Mouse (Mus musculus): ENCODE results near the gene Aebp2. TPM values are rescaled to one million over a fixed set of nuclear protein-coding genes. Genes with fewer than 3 reads are reported as not detected.
"Not testable (repeated sequence)": the region's sequence is repeated elsewhere in the genome, so short reads cannot be mapped to it uniquely, and the experiment has no call there.

Gene Aebp2
- polyA plus RNA-seq, 1 experiment from 2014 or later, result 19.6 TPM

DNA sequence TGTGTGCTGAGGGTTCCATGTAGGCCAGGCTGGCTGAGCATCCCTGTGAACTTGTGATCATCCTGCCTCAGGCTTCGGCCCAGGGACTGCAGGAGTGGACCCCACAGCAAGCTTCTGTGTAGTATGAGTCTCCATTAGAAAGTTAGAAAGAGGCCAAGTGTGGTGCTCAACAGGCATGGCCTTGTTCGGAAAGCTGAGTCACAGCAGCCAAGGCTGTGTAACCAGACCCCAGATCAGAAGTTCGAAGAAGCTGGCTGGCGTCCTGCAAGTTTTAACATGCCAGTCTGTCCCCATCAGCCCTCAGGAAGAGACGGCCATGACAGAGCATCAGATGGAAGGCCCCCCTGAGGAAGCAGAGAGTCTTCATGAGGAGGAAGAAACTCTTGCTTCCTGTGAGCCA lies 31.1 kb upstream of the Aebp2 start:
- Histone ChIP-seq H3K27ac (ENCODE audit: low read length) (no peak overlapping the region), H3K36me3 (ENCODE audit: control insufficient read depth, insufficient read depth, low read length) (peaks cover 60% of the 10 kb centered on the region), H3K9ac (replicated peaks; ENCODE audit: low read depth, low read length) (no peak overlapping the region), H3K4me1 (ENCODE audit: control insufficient read depth, insufficient read depth, low read length) (no peaks in the 10 kb centered on the region), H3K4me3 (ENCODE audit: low read depth, low read length) (no peak overlapping the region), H3K4me2 (replicated peaks; ENCODE audit: low read depth, low read length) (no peak overlapping the region), H3K27me3 (ENCODE audit: control insufficient read depth, insufficient read depth, low read length) (no peaks in the 10 kb centered on the region), H3K9me3 (ENCODE audit: control insufficient read depth, low read depth, low read length) (no peaks in the 10 kb centered on the region)
- ATAC-seq (ENCODE audit: insufficient number of reproducible peaks, insufficient read depth, low FRiP score, low read depth), result no peak
- 91% methylated on average over 5 of the region's 5 CpGs for WGBS

DNA sequence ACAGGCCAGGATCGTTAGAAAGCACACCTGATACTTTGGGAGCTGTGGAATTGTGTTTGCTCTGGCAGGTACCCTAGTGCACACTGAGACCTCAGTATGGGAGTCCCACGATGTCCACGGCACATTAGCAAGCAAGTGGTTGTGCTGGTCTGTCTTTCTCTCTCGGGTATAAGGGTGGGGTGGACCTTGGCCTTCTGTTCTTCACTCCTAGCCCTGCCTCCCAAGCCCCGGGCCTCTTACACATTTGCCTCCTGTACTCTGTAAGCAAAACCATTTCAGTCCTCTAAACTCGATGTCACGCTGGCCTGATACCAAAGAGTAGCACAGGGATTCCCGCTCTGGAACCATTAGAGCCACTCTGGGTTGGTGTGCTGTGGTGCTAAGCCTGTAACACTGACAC lies 29.8 kb upstream of the Aebp2 start:
- WGBS, result 85% methylated on average over 8 of the region's 8 CpGs
- no peak for ATAC-seq (ENCODE audit: insufficient number of reproducible peaks, insufficient read depth, low FRiP score, low read depth)
- Histone ChIP-seq H3K4me2 (replicated peaks; ENCODE audit: low read depth, low read length) (no peak overlapping the region), H3K36me3 (ENCODE audit: control insufficient read depth, insufficient read depth, low read length) (peaks cover 59% of the 10 kb centered on the region), H3K4me1 (ENCODE audit: control insufficient read depth, insufficient read depth, low read length) (no peaks in the 10 kb centered on the region), H3K9me3 (ENCODE audit: control insufficient read depth, low read depth, low read length) (no peaks in the 10 kb centered on the region), H3K4me3 (ENCODE audit: low read depth, low read length) (no peak overlapping the region), H3K9ac (replicated peaks; ENCODE audit: low read depth, low read length) (no peak overlapping the region), H3K27me3 (ENCODE audit: control insufficient read depth, insufficient read depth, low read length) (no peaks in the 10 kb centered on the region), H3K27ac (ENCODE audit: low read length) (no peak overlapping the region)

GRCm38 (mm10) chr6:140593420-140594170 lies 28.9 kb upstream of the Aebp2 start:
- ATAC-seq (ENCODE audit: insufficient number of reproducible peaks, insufficient read depth, low FRiP score, low read depth), result no peak
- Histone ChIP-seq H3K4me3 (ENCODE audit: low read depth, low read length) (no peak overlapping the region), H3K36me3 (ENCODE audit: control insufficient read depth, insufficient read depth, low read length) (peaks cover 53% of the 10 kb centered on the region), H3K27me3 (ENCODE audit: control insufficient read depth, insufficient read depth, low read length) (no peaks in the 10 kb centered on the region), H3K27ac (ENCODE audit: low read length) (no peak overlapping the region), H3K9me3 (ENCODE audit: control insufficient read depth, low read depth, low read length) (no peaks in the 10 kb centered on the region), H3K9ac (replicated peaks; ENCODE audit: low read depth, low read length) (no peak overlapping the region), H3K4me1 (ENCODE audit: control insufficient read depth, insufficient read depth, low read length) (no peaks in the 10 kb centered on the region), H3K4me2 (replicated peaks; ENCODE audit: low read depth, low read length) (no peak overlapping the region)
- 77% methylated on average over 17 of the region's 17 CpGs for WGBS

DNA sequence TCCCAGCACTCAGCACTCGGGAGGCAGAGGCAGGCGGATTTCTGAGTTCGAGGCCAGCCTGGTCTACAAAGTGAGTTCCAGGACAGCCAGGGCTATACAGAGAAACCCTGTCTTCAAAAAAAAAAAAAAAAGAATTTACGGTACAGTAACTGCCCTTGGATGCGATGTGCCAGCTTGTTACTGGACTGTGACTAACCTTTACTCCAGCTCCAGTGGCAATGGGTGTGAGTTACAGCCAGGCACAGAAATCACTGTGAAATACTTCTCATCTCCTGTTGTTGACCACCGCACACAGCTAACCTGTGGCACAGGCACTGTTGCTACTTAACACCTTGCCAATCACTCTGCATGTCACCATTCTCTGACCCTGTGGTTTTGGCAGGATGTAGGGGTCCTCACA lies 26.9 kb upstream of the Aebp2 start:
- WGBS, result 91% methylated on average over 6 of the region's 6 CpGs
- H3K4me3 ChIP-seq (ENCODE audit: low read depth, low read length); H3K4me1 ChIP-seq (ENCODE audit: control insufficient read depth, insufficient read depth, low read length); H3K27ac ChIP-seq (ENCODE audit: low read length); H3K9ac ChIP-seq (replicated peaks; ENCODE audit: low read depth, low read length); ATAC-seq (ENCODE audit: insufficient number of reproducible peaks, insufficient read depth, low FRiP score, low read depth); H3K9me3 ChIP-seq (ENCODE audit: control insufficient read depth, low read depth, low read length); H3K27me3 ChIP-seq (ENCODE audit: control insufficient read depth, insufficient read depth, low read length); H3K4me2 ChIP-seq (replicated peaks; ENCODE audit: low read depth, low read length): not testable (repeated sequence)
- peaks cover 47% of the 10 kb centered on the region for H3K36me3 ChIP-seq (ENCODE audit: control insufficient read depth, insufficient read depth, low read length)

DNA sequence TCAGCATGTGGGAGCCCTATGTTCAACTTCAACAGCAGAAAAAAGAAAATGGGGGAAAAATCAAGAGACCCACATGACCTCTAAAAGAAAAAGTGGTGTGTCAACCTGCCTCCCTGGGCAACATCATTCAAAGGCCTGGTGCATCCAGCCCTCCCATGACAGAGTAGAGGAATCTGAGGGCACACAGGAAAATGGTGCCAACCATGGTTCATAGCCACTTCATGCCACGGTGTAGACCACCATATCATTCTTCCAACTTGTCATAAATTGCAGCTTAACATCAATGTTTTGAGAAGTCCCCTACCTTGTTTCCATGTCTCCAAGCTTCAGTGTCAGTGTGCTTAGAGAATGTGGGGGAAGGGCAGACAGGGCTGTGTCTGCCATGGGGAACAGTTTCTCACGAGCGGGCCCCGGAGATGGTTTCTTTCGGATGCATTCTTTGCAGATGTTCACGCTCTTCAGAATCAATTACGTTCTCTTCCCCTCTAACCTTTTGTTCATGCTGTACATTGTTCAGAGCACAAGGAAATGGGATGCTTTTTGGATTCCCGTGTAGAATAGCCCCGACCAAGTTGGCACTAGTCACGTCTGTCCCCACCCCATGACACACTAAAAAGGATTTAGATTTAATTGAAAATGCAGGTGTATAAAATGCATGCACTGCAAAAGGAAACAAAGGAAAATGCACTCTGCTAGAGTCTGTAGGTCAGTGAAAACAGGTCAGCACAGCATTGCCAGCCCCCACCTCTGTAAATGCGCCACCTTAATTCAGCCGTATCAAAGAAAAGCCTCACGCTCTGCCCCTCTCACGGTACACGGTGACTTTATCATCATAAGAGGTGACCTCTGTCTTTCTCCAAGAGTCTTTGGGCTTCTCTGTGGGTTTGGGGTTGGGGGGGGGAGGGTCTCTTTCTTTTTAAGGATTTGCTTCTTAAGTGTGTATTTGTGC lies 24.8 kb upstream of the Aebp2 start:
- WGBS, result 90% methylated on average over 15 of the region's 15 CpGs
- H3K9me3 ChIP-seq (ENCODE audit: control insufficient read depth, low read depth, low read length), result no peaks in the 10 kb centered on the region
- H3K4me2 ChIP-seq (replicated peaks; ENCODE audit: low read depth, low read length), result no peak overlapping the region
- H3K36me3 ChIP-seq (ENCODE audit: control insufficient read depth, insufficient read depth, low read length), result peaks cover 38% of the 10 kb centered on the region
- no peaks in the 10 kb centered on the region for H3K4me1 ChIP-seq (ENCODE audit: control insufficient read depth, insufficient read depth, low read length)
- ATAC-seq (ENCODE audit: insufficient number of reproducible peaks, insufficient read depth, low FRiP score, low read depth), result no peak
- no peak overlapping the region for H3K27ac ChIP-seq (ENCODE audit: low read length)
- H3K9ac ChIP-seq (replicated peaks; ENCODE audit: low read depth, low read length), result no peak overlapping the region
- H3K4me3 ChIP-seq (ENCODE audit: low read depth, low read length), result no peak overlapping the region
- no peaks in the 10 kb centered on the region for H3K27me3 ChIP-seq (ENCODE audit: control insufficient read depth, insufficient read depth, low read length)

DNA sequence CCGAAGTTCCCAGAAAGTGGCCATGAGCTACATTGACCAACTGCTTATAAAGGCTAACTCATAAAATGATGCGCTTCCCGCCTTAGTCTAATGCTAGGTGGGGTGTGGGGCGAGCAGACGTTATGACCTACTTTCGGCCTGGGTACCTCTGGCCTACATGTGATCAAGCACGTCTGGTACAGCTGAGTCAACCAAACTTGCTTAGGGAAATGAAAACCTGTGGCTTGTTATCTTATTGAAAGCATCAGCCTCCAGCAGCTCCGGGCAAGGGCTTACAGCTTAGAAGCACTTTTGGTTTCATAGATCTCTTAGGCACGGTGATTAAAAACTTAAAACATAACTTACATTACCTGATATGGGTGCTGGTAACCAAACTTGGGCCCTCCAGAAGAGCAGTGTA lies 23.9 kb upstream of the Aebp2 start:
- no peak overlapping the region for H3K4me2 ChIP-seq (replicated peaks; ENCODE audit: low read depth, low read length)
- ATAC-seq (ENCODE audit: insufficient number of reproducible peaks, insufficient read depth, low FRiP score, low read depth), result no peak
- H3K9ac ChIP-seq (replicated peaks; ENCODE audit: low read depth, low read length), result no peak overlapping the region
- H3K27ac ChIP-seq (ENCODE audit: low read length), result no peak overlapping the region
- WGBS, result 91% methylated on average over 9 of the region's 9 CpGs
- H3K27me3 ChIP-seq (ENCODE audit: control insufficient read depth, insufficient read depth, low read length), result no peaks in the 10 kb centered on the region
- H3K4me1 ChIP-seq (ENCODE audit: control insufficient read depth, insufficient read depth, low read length), result 0 out of 2 replicates have a peak, but pooled peaks cover 4% of the 10 kb centered on the region
- no peak overlapping the region for H3K4me3 ChIP-seq (ENCODE audit: low read depth, low read length)
- no peaks in the 10 kb centered on the region for H3K9me3 ChIP-seq (ENCODE audit: control insufficient read depth, low read depth, low read length)
- peaks cover 36% of the 10 kb centered on the region for H3K36me3 ChIP-seq (ENCODE audit: control insufficient read depth, insufficient read depth, low read length)

GRCm38 (mm10) chr6:140599337-140599736 lies 23.1 kb upstream of the Aebp2 start:
- Histone ChIP-seq H3K4me2 (replicated peaks; ENCODE audit: low read depth, low read length) (no peak overlapping the region), H3K27ac (ENCODE audit: low read length) (no peak overlapping the region), H3K4me3 (ENCODE audit: low read depth, low read length) (no peak overlapping the region), H3K9me3 (ENCODE audit: control insufficient read depth, low read depth, low read length) (no peaks in the 10 kb centered on the region), H3K9ac (replicated peaks; ENCODE audit: low read depth, low read length) (no peak overlapping the region), H3K36me3 (ENCODE audit: control insufficient read depth, insufficient read depth, low read length) (peaks cover 28% of the 10 kb centered on the region), H3K4me1 (ENCODE audit: control insufficient read depth, insufficient read depth, low read length) (0 out of 2 replicates have a peak, but pooled peaks cover 4% of the 10 kb centered on the region), H3K27me3 (ENCODE audit: control insufficient read depth, insufficient read depth, low read length) (no peaks in the 10 kb centered on the region)
- no peak for ATAC-seq (ENCODE audit: insufficient number of reproducible peaks, insufficient read depth, low FRiP score, low read depth)
- WGBS, result 80% methylated on average over 5 of the region's 5 CpGs

GRCm38 (mm10) chr6:140600671-140601070 lies 21.8 kb upstream of the Aebp2 start:
- H3K9ac ChIP-seq (replicated peaks; ENCODE audit: low read depth, low read length); H3K4me1 ChIP-seq (ENCODE audit: control insufficient read depth, insufficient read depth, low read length); H3K27me3 ChIP-seq (ENCODE audit: control insufficient read depth, insufficient read depth, low read length); H3K27ac ChIP-seq (ENCODE audit: low read length); ATAC-seq (ENCODE audit: insufficient number of reproducible peaks, insufficient read depth, low FRiP score, low read depth); H3K4me3 ChIP-seq (ENCODE audit: low read depth, low read length); H3K4me2 ChIP-seq (replicated peaks; ENCODE audit: low read depth, low read length); H3K9me3 ChIP-seq (ENCODE audit: control insufficient read depth, low read depth, low read length): not testable (repeated sequence)
- 91% methylated on average over 8 of the region's 8 CpGs for WGBS
- peaks cover 21% of the 10 kb centered on the region for H3K36me3 ChIP-seq (ENCODE audit: control insufficient read depth, insufficient read depth, low read length)

All from stomach, embryonic 14.5 days (tissue).